Mouse (Mus musculus): Measurements from ENCODE around the gene Il1r1. TPM values are rescaled to one million over a fixed set of nuclear protein-coding genes. Genes with fewer than 3 reads are reported as not detected.

The Il1r1 gene
- polyA plus RNA-seq, 1 experiment from 2014 or later: 22.0 TPM

DNA sequence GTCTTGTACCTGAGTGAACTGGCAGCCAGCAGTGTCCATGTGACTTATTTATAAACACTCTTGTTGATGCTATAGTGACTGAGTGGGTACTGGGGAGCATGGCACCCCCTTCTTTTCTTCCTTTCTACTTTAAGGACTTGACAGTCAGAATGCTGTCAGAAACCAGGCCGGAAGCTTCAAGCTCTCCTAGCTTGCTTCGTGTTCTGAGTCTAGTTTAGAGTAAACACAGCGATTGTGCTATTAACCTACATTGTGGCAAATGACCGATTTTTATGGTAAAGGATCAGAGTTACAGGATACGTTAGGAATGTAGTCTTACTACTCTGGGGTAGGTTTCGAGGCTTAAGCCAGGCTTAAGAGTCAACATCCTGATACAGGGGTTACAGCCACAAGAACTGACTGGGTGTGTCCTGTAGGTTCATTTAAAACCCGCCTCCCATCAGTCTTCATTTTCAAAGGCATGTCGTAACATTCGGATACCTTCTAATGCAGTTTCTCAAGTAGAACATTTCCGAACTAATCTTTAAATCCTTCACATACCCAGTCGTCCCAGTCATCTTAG is 54.4 kb downstream of the Il1r1 start:
- no peak overlapping the region for H3K4me2 ChIP-seq
- no peaks in the 10 kb centered on the region for H3K27me3 ChIP-seq (replicated peaks; ENCODE audit: control insufficient read depth, insufficient read depth, low read length)
- 81% methylated on average over 11 of the region's 11 CpGs for WGBS
- H3K9me3 ChIP-seq (ENCODE audit: control insufficient read depth, low read length): no peaks in the 10 kb centered on the region
- no peak overlapping the region for H3K27ac ChIP-seq (ENCODE audit: low read depth, low read length)
- no peaks in the 10 kb centered on the region for H3K36me3 ChIP-seq (ENCODE audit: control insufficient read depth, insufficient read depth, low read length)
- H3K4me1 ChIP-seq (replicated peaks; ENCODE audit: control insufficient read depth, insufficient read depth, low read length): no peaks in the 10 kb centered on the region
- no peak overlapping the region for H3K9ac ChIP-seq (ENCODE audit: low read depth, low read length)
- no peak overlapping the region for H3K4me3 ChIP-seq (ENCODE audit: low read depth, low read length)
- DNase-seq (ENCODE audit: low spot score): no peak
- ATAC-seq (replicated peaks; ENCODE audit: low FRiP score): no peak

- no peak overlapping the region for H3K27ac ChIP-seq (ENCODE audit: low read depth, low read length)
- no peaks in the 10 kb centered on the region for H3K36me3 ChIP-seq (ENCODE audit: control insufficient read depth, insufficient read depth, low read length)
- no peak overlapping the region for H3K4me3 ChIP-seq (ENCODE audit: low read depth, low read length)
- no peaks in the 10 kb centered on the region for H3K9me3 ChIP-seq (ENCODE audit: control insufficient read depth, low read length)
- 0 out of 2 replicates have a peak, but pooled peaks cover 2% of the 10 kb centered on the region for H3K4me1 ChIP-seq (replicated peaks; ENCODE audit: control insufficient read depth, insufficient read depth, low read length)
- DNase-seq (ENCODE audit: low spot score): no peak
- no peak overlapping the region for H3K9ac ChIP-seq (ENCODE audit: low read depth, low read length)
- no peak overlapping the region for H3K4me2 ChIP-seq
- 72% methylated on average over 4 of the region's 4 CpGs for WGBS
- no peak for ATAC-seq (replicated peaks; ENCODE audit: low FRiP score)
- H3K27me3 ChIP-seq (replicated peaks; ENCODE audit: control insufficient read depth, insufficient read depth, low read length): no peaks in the 10 kb centered on the region
These were observed 57.1 kb downstream of the Il1r1 start for GRCm38 (mm10) chr1:40281950-40282349.

- no peak overlapping the region for H3K9ac ChIP-seq (ENCODE audit: low read depth, low read length)
- 74% methylated on average over 3 of the region's 3 CpGs for WGBS
- ATAC-seq (replicated peaks; ENCODE audit: low FRiP score): no peak
- no peak for DNase-seq (ENCODE audit: low spot score)
- 0 out of 2 replicates have a peak, but pooled peaks cover 2% of the 10 kb centered on the region for H3K4me1 ChIP-seq (replicated peaks; ENCODE audit: control insufficient read depth, insufficient read depth, low read length)
- no peak overlapping the region for H3K4me2 ChIP-seq
- no peak overlapping the region for H3K27ac ChIP-seq (ENCODE audit: low read depth, low read length)
- no peaks in the 10 kb centered on the region for H3K9me3 ChIP-seq (ENCODE audit: control insufficient read depth, low read length)
- H3K36me3 ChIP-seq (ENCODE audit: control insufficient read depth, insufficient read depth, low read length): no peaks in the 10 kb centered on the region
- no peak overlapping the region for H3K4me3 ChIP-seq (ENCODE audit: low read depth, low read length)
- no peaks in the 10 kb centered on the region for H3K27me3 ChIP-seq (replicated peaks; ENCODE audit: control insufficient read depth, insufficient read depth, low read length)
These were observed 57.5 kb downstream of the Il1r1 start for GRCm38 (mm10) chr1:40282394-40282793.

DNA sequence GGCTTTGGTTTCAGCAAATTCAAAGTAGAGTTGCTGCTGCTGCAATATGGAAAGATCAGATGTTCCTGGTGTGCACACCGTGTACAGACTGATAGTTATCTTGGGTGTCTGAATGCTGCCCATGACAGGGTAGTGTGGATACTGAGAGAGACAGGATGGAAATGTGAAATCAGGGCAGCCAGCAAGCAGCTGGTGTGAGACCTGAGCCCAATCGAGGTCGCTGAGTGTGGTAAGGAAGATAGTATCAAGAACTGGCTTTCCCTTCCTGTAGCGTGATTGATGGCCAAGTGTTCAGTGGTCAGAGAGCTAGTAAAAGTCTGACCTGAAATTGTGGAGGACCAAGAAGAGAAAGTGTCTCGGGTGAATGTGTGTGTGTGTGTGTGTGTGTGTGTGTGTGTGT is 59.1 kb downstream of the Il1r1 start:
- WGBS: 40% methylated on average over 5 of the region's 5 CpGs
- no peaks in the 10 kb centered on the region for H3K27me3 ChIP-seq (replicated peaks; ENCODE audit: control insufficient read depth, insufficient read depth, low read length)
- ATAC-seq (replicated peaks; ENCODE audit: low FRiP score): no peak

DNA sequence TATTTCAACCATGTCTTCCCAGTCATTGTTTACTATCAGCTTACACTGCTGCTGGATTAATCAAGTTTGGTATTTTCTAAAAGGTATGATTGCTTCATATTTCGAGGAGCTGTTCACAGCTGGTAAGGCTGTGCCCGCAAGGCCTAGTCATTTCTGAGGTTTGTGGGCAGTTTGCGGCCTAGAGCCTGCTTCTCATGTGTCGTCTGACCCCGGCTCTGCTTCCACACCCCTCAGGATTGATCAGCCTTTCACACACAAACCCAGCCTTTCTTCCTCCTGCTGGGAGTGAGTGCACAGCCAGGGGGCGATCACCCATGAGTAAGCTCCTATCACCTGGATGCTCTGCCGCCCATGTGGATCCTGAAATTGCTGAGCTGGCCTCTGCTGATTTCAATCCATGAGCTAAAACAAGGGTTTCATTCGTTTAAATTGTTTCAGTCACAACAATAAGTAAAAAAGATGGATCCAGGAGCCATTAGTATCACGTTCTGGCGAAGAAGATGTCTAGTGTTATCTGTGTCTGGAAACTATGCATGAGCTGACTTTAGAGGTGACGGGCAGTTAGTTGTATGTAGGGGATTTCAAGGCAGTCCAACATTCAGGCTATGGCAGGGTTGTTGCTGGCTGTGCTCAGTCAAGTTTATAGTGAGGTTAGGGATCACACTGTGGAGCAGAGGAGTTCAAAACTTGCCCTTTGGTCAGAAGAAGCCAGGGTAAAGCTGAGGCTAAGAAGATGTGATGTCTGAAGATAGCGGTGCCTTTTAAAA is 65.8 kb downstream of the Il1r1 start:
- WGBS: 69% methylated on average over 12 of the region's 12 CpGs
- Histone ChIP-seq H3K4me1 (replicated peaks; ENCODE audit: control insufficient read depth, insufficient read depth, low read length) (no peaks in the 10 kb centered on the region), H3K9me3 (ENCODE audit: control insufficient read depth, low read length) (no peaks in the 10 kb centered on the region), H3K4me2 (no peak overlapping the region), H3K27ac (ENCODE audit: low read depth, low read length) (no peak overlapping the region), H3K27me3 (replicated peaks; ENCODE audit: control insufficient read depth, insufficient read depth, low read length) (no peaks in the 10 kb centered on the region), H3K9ac (ENCODE audit: low read depth, low read length) (no peak overlapping the region), H3K4me3 (ENCODE audit: low read depth, low read length) (no peak overlapping the region), H3K36me3 (ENCODE audit: control insufficient read depth, insufficient read depth, low read length) (no peaks in the 10 kb centered on the region; the same call in 1 of the 2 replicates)
- no peak for DNase-seq (ENCODE audit: low spot score)
- ATAC-seq (replicated peaks; ENCODE audit: low FRiP score): no peak

More for the DNA sequence above, 59.1 kb downstream of the Il1r1 start:
- Histone ChIP-seq H3K9ac (ENCODE audit: low read depth, low read length) (no peak overlapping the region), H3K4me1 (replicated peaks; ENCODE audit: control insufficient read depth, insufficient read depth, low read length) (0 out of 2 replicates have a peak, but pooled peaks cover 2% of the 10 kb centered on the region), H3K4me2 (no peak overlapping the region), H3K27ac (ENCODE audit: low read depth, low read length) (no peak overlapping the region), H3K9me3 (ENCODE audit: control insufficient read depth, low read length) (no peaks in the 10 kb centered on the region), H3K4me3 (ENCODE audit: low read depth, low read length) (no peak overlapping the region), H3K36me3 (ENCODE audit: control insufficient read depth, insufficient read depth, low read length) (no peaks in the 10 kb centered on the region)
- DNase-seq (ENCODE audit: low spot score): no peak

DNA sequence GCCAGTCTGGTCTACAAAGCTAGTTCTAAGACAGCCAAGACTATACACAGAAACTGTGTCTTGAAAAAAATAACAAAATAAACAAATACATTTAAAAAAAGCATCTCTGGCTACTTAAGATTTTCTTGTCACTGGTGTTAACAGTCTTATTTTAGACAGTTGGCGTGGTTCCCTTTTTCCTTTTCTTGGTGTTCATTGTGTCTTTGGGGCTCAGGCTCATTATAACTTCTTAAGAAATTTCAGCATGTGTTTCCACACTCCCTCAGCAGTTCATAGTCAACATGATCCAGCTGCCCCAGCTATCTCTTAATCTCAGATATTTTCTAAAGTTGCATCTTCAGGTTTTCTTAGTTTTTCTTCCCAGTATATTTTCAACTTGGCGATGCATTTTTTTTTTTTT is 67.4 kb downstream of the Il1r1 start:
- WGBS: 87% methylated on average over 2 of the region's 2 CpGs
- Histone ChIP-seq H3K36me3 (ENCODE audit: control insufficient read depth, insufficient read depth, low read length) (no peaks in the 10 kb centered on the region; the same call in 1 of the 2 replicates), H3K4me3 (ENCODE audit: low read depth, low read length) (no peak overlapping the region), H3K9me3 (ENCODE audit: control insufficient read depth, low read length) (no peaks in the 10 kb centered on the region), H3K27ac (ENCODE audit: low read depth, low read length) (no peak overlapping the region), H3K9ac (ENCODE audit: low read depth, low read length) (no peak overlapping the region), H3K4me1 (replicated peaks; ENCODE audit: control insufficient read depth, insufficient read depth, low read length) (no peaks in the 10 kb centered on the region), H3K27me3 (replicated peaks; ENCODE audit: control insufficient read depth, insufficient read depth, low read length) (no peaks in the 10 kb centered on the region), H3K4me2 (no peak overlapping the region)
- no peak for ATAC-seq (replicated peaks; ENCODE audit: low FRiP score)
- no peak for DNase-seq (ENCODE audit: low spot score)

- no peak for DNase-seq (ENCODE audit: low spot score)
- Histone ChIP-seq H3K4me2 (no peak overlapping the region), H3K4me1 (replicated peaks; ENCODE audit: control insufficient read depth, insufficient read depth, low read length) (no peaks in the 10 kb centered on the region), H3K36me3 (ENCODE audit: control insufficient read depth, insufficient read depth, low read length) (no peaks in the 10 kb centered on the region; the same call in 1 of the 2 replicates), H3K9me3 (ENCODE audit: control insufficient read depth, low read length) (no peaks in the 10 kb centered on the region), H3K4me3 (ENCODE audit: low read depth, low read length) (no peak overlapping the region), H3K27me3 (replicated peaks; ENCODE audit: control insufficient read depth, insufficient read depth, low read length) (no peaks in the 10 kb centered on the region), H3K9ac (ENCODE audit: low read depth, low read length) (no peak overlapping the region), H3K27ac (ENCODE audit: low read depth, low read length) (no peak overlapping the region)
- WGBS: 86% methylated on average over 7 of the region's 7 CpGs
- ATAC-seq (replicated peaks; ENCODE audit: low FRiP score): no peak
These were observed 69.0 kb downstream of the Il1r1 start for GRCm38 (mm10) chr1:40293891-40294290.

DNA sequence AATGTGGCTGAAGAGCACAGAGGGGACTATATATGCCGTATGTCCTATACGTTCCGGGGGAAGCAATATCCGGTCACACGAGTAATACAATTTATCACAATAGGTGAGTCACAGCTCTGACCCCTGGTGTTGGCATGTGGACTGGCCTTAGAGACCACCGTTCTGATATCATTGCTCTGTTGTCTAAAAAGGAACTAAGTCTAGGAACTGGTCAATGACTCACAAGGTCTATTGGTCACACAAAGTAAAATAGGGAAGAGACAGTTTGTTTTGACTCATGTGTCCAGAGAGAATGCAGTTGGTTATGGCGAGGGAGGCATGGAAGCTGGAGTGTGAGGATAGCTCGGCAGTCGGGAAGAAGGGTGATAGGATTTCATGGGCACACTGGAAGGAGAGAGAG is 69.9 kb downstream of the Il1r1 start:
- ATAC-seq (replicated peaks; ENCODE audit: low FRiP score): no peak
- H3K36me3 ChIP-seq (ENCODE audit: control insufficient read depth, insufficient read depth, low read length): no peaks in the 10 kb centered on the region; the same call in 1 of the 2 replicates
- H3K4me1 ChIP-seq (replicated peaks; ENCODE audit: control insufficient read depth, insufficient read depth, low read length): no peaks in the 10 kb centered on the region
- H3K27ac ChIP-seq (ENCODE audit: low read depth, low read length): no peak overlapping the region
- H3K9ac ChIP-seq (ENCODE audit: low read depth, low read length): no peak overlapping the region
- H3K4me3 ChIP-seq (ENCODE audit: low read depth, low read length): no peak overlapping the region
- H3K9me3 ChIP-seq (ENCODE audit: control insufficient read depth, low read length): no peaks in the 10 kb centered on the region
- H3K4me2 ChIP-seq: no peak overlapping the region
- no peaks in the 10 kb centered on the region for H3K27me3 ChIP-seq (replicated peaks; ENCODE audit: control insufficient read depth, insufficient read depth, low read length)
- WGBS: 74% methylated on average over 9 of the region's 9 CpGs
- no peak for DNase-seq (ENCODE audit: low spot score)

GRCm38 (mm10) chr1:40298053-40298452 is 73.2 kb downstream of the Il1r1 start:
- Histone ChIP-seq H3K27ac (ENCODE audit: low read depth, low read length) (no peak overlapping the region), H3K4me1 (replicated peaks; ENCODE audit: control insufficient read depth, insufficient read depth, low read length) (no peaks in the 10 kb centered on the region), H3K9me3 (ENCODE audit: control insufficient read depth, low read length) (no peaks in the 10 kb centered on the region), H3K4me2 (no peak overlapping the region), H3K4me3 (ENCODE audit: low read depth, low read length) (no peak overlapping the region), H3K9ac (ENCODE audit: low read depth, low read length) (no peak overlapping the region), H3K27me3 (replicated peaks; ENCODE audit: control insufficient read depth, insufficient read depth, low read length) (no peaks in the 10 kb centered on the region), H3K36me3 (ENCODE audit: control insufficient read depth, insufficient read depth, low read length) (no peaks in the 10 kb centered on the region)
- ATAC-seq (replicated peaks; ENCODE audit: low FRiP score) (no peak), DNase-seq (ENCODE audit: low spot score) (no peak)
- WGBS: 72% methylated on average over 2 of the region's 2 CpGs
